Mouse (Mus musculus): Measurements from ENCODE around the gene Oxgr1. TPM values are rescaled to one million over a fixed set of nuclear protein-coding genes. Genes with fewer than 3 reads are reported as not detected.
"Not testable (repeated sequence)": the region's sequence is repeated elsewhere in the genome, so short reads cannot be mapped to it uniquely, and the experiment has no call there.

Gene Oxgr1
- total and polyA plus RNA-seq, 3 experiments = not detected

GRCm38 (mm10) chr14:119986778-119987177 is 55.5 kb downstream of the Oxgr1 start:
- Histone ChIP-seq H3K79me2 (ENCODE audit: control insufficient read depth, insufficient read depth, low read length, poor library complexity) (no peaks in the 10 kb centered on the region), H3K4me3 (ENCODE audit: control insufficient read depth in 1 of 2, insufficient read depth in 1 of 2, low read depth in 2 of 2, low read length in 2 of 2) (no peak overlapping the region), H3K27ac (ENCODE audit: control insufficient read depth, low read depth, low read length) (no peak overlapping the region), H3K9ac (ENCODE audit: control insufficient read depth, low read depth, low read length, poor library complexity, severe bottlenecking) (no peak overlapping the region), H3K27me3 (ENCODE audit: control insufficient read depth in 1 of 2, insufficient read depth in 2 of 2, low read length in 2 of 2) (no peaks in the 10 kb centered on the region), H3K36me3 (ENCODE audit: control insufficient read depth in 1 of 2, insufficient read depth in 2 of 2, low read length in 2 of 2) (no peaks in the 10 kb centered on the region), H3K4me1 (ENCODE audit: control insufficient read depth in 1 of 2, insufficient read depth in 2 of 2, low read length in 2 of 2) (no peaks in the 10 kb centered on the region), H3K9me3 (replicated peaks; ENCODE audit: insufficient read depth, low read length) (no peaks in the 10 kb centered on the region)
- TF ChIP-seq MXI1 (IDR thresholded peaks at IDR 0.05; ENCODE audit: low read depth, low read length) (no peak), CHD1 (IDR thresholded peaks at IDR 0.05; ENCODE audit: low read depth, low read length) (no peak), KAT2A (conservative IDR thresholded peaks at IDR 0.05; ENCODE audit: low read depth, low read length) (no peak), MEF2A (IDR thresholded peaks at IDR 0.05; ENCODE audit: extremely low read depth, insufficient replicate concordance, low read depth, low read length, poor library complexity, severe bottlenecking) (no peak), POLR2AphosphoS5 (IDR thresholded peaks at IDR 0.05; ENCODE audit: borderline replicate concordance, low read depth, low read length) (no peak), MAFK (IDR thresholded peaks at IDR 0.05; ENCODE audit: borderline replicate concordance, low read depth, low read length) (no peak), ELF1 (IDR thresholded peaks at IDR 0.05; ENCODE audit: low read depth, low read length) (no peak), RCOR1 (IDR thresholded peaks at IDR 0.05; ENCODE audit: low read depth, low read length) (no peak), SIN3A (IDR thresholded peaks at IDR 0.05; ENCODE audit: low read length) (no peak), MAX (IDR thresholded peaks at IDR 0.05; ENCODE audit: low read length) (no peak), EP300 (IDR thresholded peaks at IDR 0.05; ENCODE audit: low read depth in 1 of 2, low read length in 2 of 2) (no peak), TAL1 (IDR thresholded peaks at IDR 0.05; ENCODE audit: low read length) (no peak)
- no peak for DNase-seq (ENCODE audit: low read depth, low spot score)

- not testable (repeated sequence) for H3K4me1 ChIP-seq (ENCODE audit: control insufficient read depth in 1 of 2, insufficient read depth in 2 of 2, low read length in 2 of 2); H3K9me3 ChIP-seq (replicated peaks; ENCODE audit: insufficient read depth, low read length); H3K27ac ChIP-seq (ENCODE audit: control insufficient read depth, low read depth, low read length)
Observed at GRCm38 (mm10) chr14:119986351-119986750, 55.9 kb downstream of the Oxgr1 start.

GRCm38 (mm10) chr14:119981314-119981713 is 60.9 kb downstream of the Oxgr1 start:
- no peaks in the 10 kb centered on the region for H3K4me1 ChIP-seq (ENCODE audit: control insufficient read depth in 1 of 2, insufficient read depth in 2 of 2, low read length in 2 of 2)
- H3K4me3 ChIP-seq (ENCODE audit: control insufficient read depth in 1 of 2, insufficient read depth in 1 of 2, low read depth in 2 of 2, low read length in 2 of 2) = no peak overlapping the region
- no peaks in the 10 kb centered on the region for H3K9me3 ChIP-seq (replicated peaks; ENCODE audit: insufficient read depth, low read length)
- no peaks in the 10 kb centered on the region for H3K79me2 ChIP-seq (ENCODE audit: control insufficient read depth, insufficient read depth, low read length, poor library complexity)
- H3K36me3 ChIP-seq (ENCODE audit: control insufficient read depth in 1 of 2, insufficient read depth in 2 of 2, low read length in 2 of 2) = no peaks in the 10 kb centered on the region
- H3K27me3 ChIP-seq (ENCODE audit: control insufficient read depth in 1 of 2, insufficient read depth in 2 of 2, low read length in 2 of 2) = no peaks in the 10 kb centered on the region
- no peak overlapping the region for H3K9ac ChIP-seq (ENCODE audit: control insufficient read depth, low read depth, low read length, poor library complexity, severe bottlenecking)
- no peak overlapping the region for H3K27ac ChIP-seq (ENCODE audit: control insufficient read depth, low read depth, low read length)
- no peak for DNase-seq (ENCODE audit: low read depth, low spot score)
- no peak for TF ChIP-seq ZC3H11A (IDR thresholded peaks at IDR 0.05; ENCODE audit: low read depth, low read length)
- TF ChIP-seq MAFK (IDR thresholded peaks at IDR 0.05; ENCODE audit: borderline replicate concordance, low read depth, low read length) = no peak
- no peak for TF ChIP-seq CTCF (IDR thresholded peaks at IDR 0.05 in 2 of 3, conservative IDR thresholded peaks at IDR 0.05 in 1 of 3; ENCODE audit: control insufficient read depth in 1 of 3, insufficient read depth in 1 of 3, low read depth in 2 of 3, low read length in 3 of 3, poor library complexity in 1 of 3, severe bottlenecking in 1 of 3)
- no peak for TF ChIP-seq ZKSCAN1 (IDR thresholded peaks at IDR 0.05; ENCODE audit: low read depth, low read length)
- TF ChIP-seq SIN3A (IDR thresholded peaks at IDR 0.05; ENCODE audit: low read length) = no peak
- TF ChIP-seq TAL1 (IDR thresholded peaks at IDR 0.05; ENCODE audit: low read length) = no peak
- no peak for TF ChIP-seq EP300 (IDR thresholded peaks at IDR 0.05; ENCODE audit: low read depth in 1 of 2, low read length in 2 of 2)
- no peak for TF ChIP-seq HCFC1 (IDR thresholded peaks at IDR 0.05; ENCODE audit: low read depth, low read length)
- no peak for TF ChIP-seq POLR2AphosphoS5 (IDR thresholded peaks at IDR 0.05; ENCODE audit: borderline replicate concordance, low read depth, low read length)
- TF ChIP-seq GABPA (IDR thresholded peaks at IDR 0.05; ENCODE audit: low read depth, low read length) = no peak
- TF ChIP-seq ZMIZ1 (IDR thresholded peaks at IDR 0.05; ENCODE audit: low read depth, low read length) = no peak
- TF ChIP-seq KAT2A (conservative IDR thresholded peaks at IDR 0.05; ENCODE audit: low read depth, low read length) = no peak
- no peak for TF ChIP-seq BHLHE40 (IDR thresholded peaks at IDR 0.05; ENCODE audit: borderline replicate concordance, low read depth, low read length)
- no peak for TF ChIP-seq POLR2A (IDR thresholded peaks at IDR 0.05; ENCODE audit: control insufficient read depth in 1 of 2, insufficient read depth in 1 of 2, low read depth in 1 of 2, low read length in 2 of 2, poor library complexity in 1 of 2)
- TF ChIP-seq NRF1 (IDR thresholded peaks at IDR 0.05; ENCODE audit: insufficient read depth, low read depth, low read length, poor library complexity, severe bottlenecking) = no peak
- no peak for TF ChIP-seq TBP (IDR thresholded peaks at IDR 0.05; ENCODE audit: low read depth, low read length)
- no peak for TF ChIP-seq USF1 (IDR thresholded peaks at IDR 0.05; ENCODE audit: low read depth, low read length)
- no peak for TF ChIP-seq TCF12 (IDR thresholded peaks at IDR 0.05; ENCODE audit: low read depth, low read length)
- TF ChIP-seq UBTF (IDR thresholded peaks at IDR 0.05; ENCODE audit: borderline replicate concordance, insufficient read depth, low read depth, low read length) = no peak

More at GRCm38 (mm10) chr14:119986351-119986750, 55.9 kb downstream of the Oxgr1 start:
- not testable (repeated sequence) for H3K27me3 ChIP-seq (ENCODE audit: control insufficient read depth in 1 of 2, insufficient read depth in 2 of 2, low read length in 2 of 2); H3K36me3 ChIP-seq (ENCODE audit: control insufficient read depth in 1 of 2, insufficient read depth in 2 of 2, low read length in 2 of 2); H3K79me2 ChIP-seq (ENCODE audit: control insufficient read depth, insufficient read depth, low read length, poor library complexity); DNase-seq (ENCODE audit: low read depth, low spot score); H3K9ac ChIP-seq (ENCODE audit: control insufficient read depth, low read depth, low read length, poor library complexity, severe bottlenecking); H3K4me3 ChIP-seq (ENCODE audit: control insufficient read depth in 1 of 2, insufficient read depth in 1 of 2, low read depth in 2 of 2, low read length in 2 of 2)

Measured in MEL (cell line).